Comparison of ENCODE assay signal across 9 mouse cellular contexts in genomic region chr10:18317521-18317920, GRCm38 (mm10). TPM values are rescaled to one million over a fixed set of nuclear protein-coding genes. Genes with fewer than 3 reads are reported as not detected.
DNase-seq lines count a peak whose midpoint lies in the region; ATAC-seq and TF ChIP-seq lines count a peak whose summit lies in the region.
"Had no signal": no experiment of that assay in that cellular context is flagged by ENCODE, and none has a peak within 500 bp of the region (broad histone marks: within the 10 kb centered on the region; RNA-seq: fewer than 3 reads in every experiment).

No protein-coding gene starts in this region.

- no peaks in the 10 kb centered on the region for H3K36me3 ChIP-seq in heart, embryonic 14.5 days (ENCODE audit: control insufficient read depth, insufficient read depth, low read length)
- no peaks in the 10 kb centered on the region for H3K36me3 ChIP-seq in stomach, embryonic 14.5 days (ENCODE audit: control insufficient read depth, insufficient read depth, low read length)
- no peaks in the 10 kb centered on the region for H3K36me3 ChIP-seq in stomach, postnatal 0 days (ENCODE audit: control insufficient read depth, insufficient read depth, low read length)
- H3K36me3 ChIP-seq in limb, embryonic 13.5 days, result no peaks in the 10 kb centered on the region
- H3K36me3 ChIP-seq in stomach, embryonic 16.5 days (ENCODE audit: control insufficient read depth, insufficient read depth, low read length), result no peaks in the 10 kb centered on the region

- H3K9me3 ChIP-seq in heart, embryonic 14.5 days (ENCODE audit: control insufficient read depth, low read length), result no peaks in the 10 kb centered on the region
- H3K9me3 ChIP-seq in stomach, embryonic 14.5 days (ENCODE audit: control insufficient read depth, low read depth, low read length), result no peaks in the 10 kb centered on the region
- H3K9me3 ChIP-seq in stomach, postnatal 0 days (ENCODE audit: control insufficient read depth, low read length), result no peaks in the 10 kb centered on the region
- H3K9me3 ChIP-seq in limb, embryonic 13.5 days, result no peaks in the 10 kb centered on the region
- H3K9me3 ChIP-seq in stomach, embryonic 16.5 days (replicated peaks; ENCODE audit: control insufficient read depth, low read length), result no peaks in the 10 kb centered on the region

- intact Hi-C loops in heart, postnatal 36 days (cut with DNase I), result loop anchor here (5.0 kb wide), 2 partner anchors 210 to 260 kb away; partner anchors contain the start of gene Reps1

- peak overlapping the region; percentile 94 for H3K4me2 ChIP-seq in heart, embryonic 14.5 days (ENCODE audit: low read length)
- no peak overlapping the region for H3K4me2 ChIP-seq in stomach, embryonic 14.5 days (replicated peaks; ENCODE audit: low read depth, low read length)
- no peak overlapping the region for H3K4me2 ChIP-seq in stomach, postnatal 0 days (replicated peaks; ENCODE audit: low read depth)
- peak overlapping the region; percentile 84 for H3K4me2 ChIP-seq in limb, embryonic 13.5 days (replicated peaks)
- peak overlapping the region; percentile 97 for H3K4me2 ChIP-seq in stomach, embryonic 16.5 days (ENCODE audit: low read depth, low read length)

- 47% methylated on average over 10 of the region's 10 CpGs for WGBS in heart, embryonic 14.5 days
- 38% methylated on average over 10 of the region's 10 CpGs for WGBS in stomach, embryonic 14.5 days
- 35% methylated on average over 10 of the region's 10 CpGs for WGBS in stomach, postnatal 0 days
- 29% methylated on average over 10 of the region's 10 CpGs for WGBS in limb, embryonic 13.5 days
- 44% methylated on average over 10 of the region's 10 CpGs for WGBS in stomach, embryonic 16.5 days

- ATAC-seq in heart, embryonic 14.5 days (ENCODE audit: insufficient number of reproducible peaks, insufficient read depth, low FRiP score, low read depth), result no peak
- no peak for ATAC-seq in stomach, embryonic 14.5 days (ENCODE audit: insufficient number of reproducible peaks, insufficient read depth, low FRiP score, low read depth)
- no peak for ATAC-seq in stomach, postnatal 0 days (ENCODE audit: low FRiP score, low TSS enrichment)
- no peak for ATAC-seq in limb, embryonic 13.5 days (ENCODE audit: low FRiP score, low read depth)
- ATAC-seq in stomach, embryonic 16.5 days (ENCODE audit: insufficient read depth, low FRiP score), result no peak
- ATAC-seq: activated CD4-positive, CD25-positive, alpha-beta regulatory T cell, adult 4 months had no signal

- TF ChIP-seq CTCF in stomach, postnatal 0 days (IDR thresholded peaks at IDR 0.05; ENCODE audit: low read depth), result no peak

- no peak for TF ChIP-seq EP300 in stomach, postnatal 0 days (optimal IDR thresholded peaks at IDR 0.05)

- H3K4me1 ChIP-seq in heart, embryonic 14.5 days (ENCODE audit: control insufficient read depth in 2 of 2, insufficient read depth in 2 of 2, low read length in 2 of 2), result peaks cover 4 to 11% of the 10 kb centered on the region in 2 experiments
- H3K4me1 ChIP-seq in stomach, embryonic 14.5 days (ENCODE audit: control insufficient read depth, insufficient read depth, low read length), result peaks cover 4% of the 10 kb centered on the region; the same call in 1 of the 2 replicates
- no peaks in the 10 kb centered on the region for H3K4me1 ChIP-seq in stomach, postnatal 0 days (replicated peaks; ENCODE audit: control insufficient read depth, insufficient read depth)
- H3K4me1 ChIP-seq in limb, embryonic 13.5 days, result peaks cover 17% of the 10 kb centered on the region
- no peaks in the 10 kb centered on the region; the same call in 1 of the 2 replicates for H3K4me1 ChIP-seq in stomach, embryonic 16.5 days (ENCODE audit: control insufficient read depth, insufficient read depth, low read length)

- H3K27ac ChIP-seq in heart, embryonic 14.5 days (replicated peaks in 1 of 2; ENCODE audit: control insufficient read depth in 1 of 2, insufficient read depth in 1 of 2, low read depth in 2 of 2, low read length in 2 of 2), result no peak overlapping the region
- H3K27ac ChIP-seq in stomach, embryonic 14.5 days (ENCODE audit: low read length), result no peak overlapping the region
- no peak overlapping the region for H3K27ac ChIP-seq in stomach, postnatal 0 days (replicated peaks)
- H3K27ac ChIP-seq in limb, embryonic 13.5 days, result no peak overlapping the region
- no peak overlapping the region for H3K27ac ChIP-seq in stomach, embryonic 16.5 days (ENCODE audit: low read length)

- H3K4me3 ChIP-seq in heart, embryonic 14.5 days (ENCODE audit: control insufficient read depth in 1 of 2, insufficient read depth in 1 of 2, low read depth in 1 of 2, low read length in 2 of 2), result no peak overlapping the region
- H3K4me3 ChIP-seq in stomach, embryonic 14.5 days (ENCODE audit: low read depth, low read length), result peak overlapping the region; percentile 77; the same call in 1 of the 2 replicates
- H3K4me3 ChIP-seq in stomach, postnatal 0 days (ENCODE audit: low read depth, low read length), result no peak overlapping the region
- H3K4me3 ChIP-seq in limb, embryonic 13.5 days, result peak overlapping the region; percentile 83; the same call in 1 of the 2 replicates
- H3K4me3 ChIP-seq in stomach, embryonic 16.5 days (replicated peaks; ENCODE audit: low read length), result no peak overlapping the region

- DNase-seq in heart, postnatal 36 days, result no peak
- no peak for DNase-seq in stomach, postnatal 0 days (ENCODE audit: low spot score)
- no peak for DNase-seq in frontal cortex, adult 2 months (ENCODE audit: extremely low spot score in 1 of 2, low spot score in 1 of 2)
- no peak for DNase-seq in cerebellum, postnatal 36 days

- H3K9ac ChIP-seq in heart, embryonic 14.5 days (ENCODE audit: low read length), result no peak overlapping the region
- no peak overlapping the region for H3K9ac ChIP-seq in stomach, embryonic 14.5 days (replicated peaks; ENCODE audit: low read depth, low read length)
- H3K9ac ChIP-seq in stomach, postnatal 0 days (ENCODE audit: low read length), result no peak overlapping the region
- peak overlapping the region; percentile 95; the same call in 1 of the 2 replicates for H3K9ac ChIP-seq in limb, embryonic 13.5 days
- no peak overlapping the region for H3K9ac ChIP-seq in stomach, embryonic 16.5 days (ENCODE audit: low read length)

- H3K27me3 ChIP-seq in heart, embryonic 14.5 days (ENCODE audit: control insufficient read depth, insufficient read depth, low read length), result no peaks in the 10 kb centered on the region
- no peaks in the 10 kb centered on the region for H3K27me3 ChIP-seq in stomach, embryonic 14.5 days (ENCODE audit: control insufficient read depth, insufficient read depth, low read length)
- no peaks in the 10 kb centered on the region for H3K27me3 ChIP-seq in stomach, postnatal 0 days (ENCODE audit: control insufficient read depth, insufficient read depth, low read length)
- no peaks in the 10 kb centered on the region for H3K27me3 ChIP-seq in limb, embryonic 13.5 days
- H3K27me3 ChIP-seq in stomach, embryonic 16.5 days (ENCODE audit: control insufficient read depth, insufficient read depth, low read length), result no peaks in the 10 kb centered on the region

RNA-seq across cellular contexts. Expression of gene Nhsl1, which starts 1.3 kb away (rescaled TPM):
- 17.8 and 19.4 TPM in 2 replicates for polyA plus RNA-seq in heart, embryonic 14.5 days (2014; fragmentation: Nextera tagmentation; extraction: Ambion mirVana)
- 10 to 100 TPM; 14.5 to 21.3 TPM for total RNA-seq in heart, postnatal 36 days (2021)
- 10.6 and 10.9 TPM in 2 replicates for polyA plus RNA-seq in stomach, embryonic 14.5 days (2014; fragmentation: Nextera tagmentation; extraction: Ambion mirVana)
- polyA plus RNA-seq in stomach, postnatal 0 days (2015; fragmentation: Nextera tagmentation; extraction: Ambion mirVana), result 4.3 and 4.7 TPM in 2 replicates
- 8.1 and 8.6 TPM in 2 replicates for polyA plus RNA-seq in limb, embryonic 13.5 days (2015; fragmentation: Nextera tagmentation; extraction: Ambion mirVana)
- 7.0 and 7.5 TPM in 2 replicates for polyA plus RNA-seq in stomach, embryonic 16.5 days (2015; fragmentation: Nextera tagmentation; extraction: Ambion mirVana)
- 13.0 and 13.5 TPM in 2 replicates for polyA plus RNA-seq in frontal cortex, adult 2 months (2012; rRNA removed)

Comparison
In these comparisons a context has a peak if more than half of its experiments do, and no peak if none do; other contexts are left out.
1. H3K4me2 ChIP-seq: peak in heart, embryonic 14.5 days (single experiment), limb, embryonic 13.5 days (single experiment) and stomach, embryonic 16.5 days (single experiment); none in stomach, embryonic 14.5 days (single experiment) and stomach, postnatal 0 days (single experiment).
2. H3K4me3 ChIP-seq: peak in stomach, embryonic 14.5 days (single experiment) and limb, embryonic 13.5 days (single experiment); none in heart, embryonic 14.5 days (0 of 2), stomach, postnatal 0 days (single experiment) and stomach, embryonic 16.5 days (single experiment).